Mouse (Mus musculus): ENCODE data around the gene Chn1.

Gene Chn1

DNA sequence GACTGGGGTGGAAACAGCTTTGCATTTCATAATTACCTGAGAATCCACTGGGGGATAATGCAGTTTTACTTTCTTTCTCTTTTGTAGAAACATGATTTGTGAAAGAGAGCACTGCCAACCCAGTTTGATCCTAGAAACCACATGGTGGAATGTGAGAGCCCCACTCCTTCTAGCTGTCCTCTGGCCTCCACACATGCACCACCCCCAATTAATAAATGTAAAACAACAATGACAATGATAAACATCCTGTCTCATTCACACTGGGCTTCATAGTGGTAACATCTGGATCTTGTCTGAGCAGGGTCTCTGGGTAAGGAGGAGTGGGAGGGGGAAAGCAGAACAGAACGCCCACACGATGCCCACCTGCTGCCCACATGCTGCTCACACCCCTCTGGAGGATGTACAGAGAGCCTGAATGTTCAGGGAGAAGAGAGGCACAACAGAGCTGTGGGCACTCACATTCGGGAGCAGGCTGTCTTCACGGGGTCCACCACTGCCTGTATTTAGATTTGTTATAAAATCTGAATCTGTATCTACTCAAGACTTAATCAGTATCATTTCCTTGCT is 156.6 kb downstream of the Chn1 start:
- no peak for DNase-seq

GRCm38 (mm10) chr2:73616434-73617057 is 158.6 kb downstream of the Chn1 start:
- DNase-seq = peak; percentile 63 to 84

DNA sequence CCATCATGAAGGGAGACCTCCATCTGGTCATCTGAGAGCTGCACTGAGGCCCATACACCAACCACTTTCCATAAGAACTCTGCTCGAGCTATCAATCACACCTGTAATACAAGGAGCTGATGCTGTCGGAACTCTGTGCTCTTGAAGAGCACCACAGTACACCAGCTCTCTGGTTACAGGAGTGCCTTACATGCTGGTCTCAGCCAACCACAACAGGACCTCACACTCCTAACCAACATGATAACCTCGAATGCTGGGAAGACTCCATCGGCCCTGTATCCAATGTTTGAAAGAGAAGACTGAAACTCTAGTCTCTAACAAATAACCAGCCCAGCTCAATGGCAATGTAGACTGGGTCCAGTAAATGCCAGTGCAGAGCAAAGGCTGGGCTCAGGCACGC is 159.7 kb downstream of the Chn1 start:
- no peak for DNase-seq

DNA sequence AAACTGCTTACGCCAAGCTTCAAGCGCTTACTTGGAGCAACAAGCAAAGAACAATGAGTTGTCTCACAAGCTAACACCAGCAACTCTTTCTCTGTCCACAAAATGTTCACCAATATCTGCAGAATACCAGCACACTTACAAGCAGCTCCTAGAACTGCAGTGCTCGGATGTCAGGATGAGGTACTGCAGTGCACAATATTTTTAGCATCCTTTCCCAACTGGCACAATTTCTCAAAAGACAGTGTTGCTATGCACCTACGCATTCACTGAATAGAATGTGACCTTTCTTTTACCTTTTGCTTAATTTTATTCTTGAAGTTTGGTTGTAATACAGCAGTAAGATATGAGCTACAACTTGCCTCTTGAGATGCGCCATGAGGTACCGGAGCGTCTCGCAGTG is 160.8 kb downstream of the Chn1 start:
- no peak for DNase-seq

GRCm38 (mm10) chr2:73612941-73613340 is 162.2 kb downstream of the Chn1 start:
- DNase-seq = no peak

- DNase-seq = no peak
These were observed 162.7 kb downstream of the Chn1 start for GRCm38 (mm10) chr2:73612367-73612914.

- no peak for DNase-seq
These were observed 163.3 kb downstream of the Chn1 start for GRCm38 (mm10) chr2:73611798-73612197.

DNA sequence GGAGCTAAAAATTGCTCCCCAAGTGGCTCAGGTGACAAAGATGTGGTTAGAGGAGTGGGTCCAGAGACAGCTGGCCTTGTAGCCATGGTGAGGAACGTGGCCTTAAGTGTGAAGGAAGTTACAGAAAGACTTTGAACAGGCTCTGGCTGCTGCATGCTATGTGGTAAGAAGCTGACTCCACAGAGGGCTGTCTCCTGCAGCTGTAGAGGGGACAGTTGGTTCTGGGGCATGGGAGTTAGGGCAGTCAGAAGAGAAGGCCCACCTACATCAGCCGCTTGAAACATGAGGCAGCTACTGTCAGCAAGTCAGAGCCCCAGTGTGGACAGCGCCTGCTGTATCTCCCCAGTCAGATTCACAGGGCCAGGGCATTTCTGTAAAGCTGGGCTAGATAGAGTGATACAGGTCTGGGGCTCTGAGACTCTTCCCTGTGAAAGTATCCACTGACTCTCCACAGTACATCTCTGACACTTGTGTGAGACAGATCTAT is 165.4 kb downstream of the Chn1 start:
- no peak for DNase-seq

DNA sequence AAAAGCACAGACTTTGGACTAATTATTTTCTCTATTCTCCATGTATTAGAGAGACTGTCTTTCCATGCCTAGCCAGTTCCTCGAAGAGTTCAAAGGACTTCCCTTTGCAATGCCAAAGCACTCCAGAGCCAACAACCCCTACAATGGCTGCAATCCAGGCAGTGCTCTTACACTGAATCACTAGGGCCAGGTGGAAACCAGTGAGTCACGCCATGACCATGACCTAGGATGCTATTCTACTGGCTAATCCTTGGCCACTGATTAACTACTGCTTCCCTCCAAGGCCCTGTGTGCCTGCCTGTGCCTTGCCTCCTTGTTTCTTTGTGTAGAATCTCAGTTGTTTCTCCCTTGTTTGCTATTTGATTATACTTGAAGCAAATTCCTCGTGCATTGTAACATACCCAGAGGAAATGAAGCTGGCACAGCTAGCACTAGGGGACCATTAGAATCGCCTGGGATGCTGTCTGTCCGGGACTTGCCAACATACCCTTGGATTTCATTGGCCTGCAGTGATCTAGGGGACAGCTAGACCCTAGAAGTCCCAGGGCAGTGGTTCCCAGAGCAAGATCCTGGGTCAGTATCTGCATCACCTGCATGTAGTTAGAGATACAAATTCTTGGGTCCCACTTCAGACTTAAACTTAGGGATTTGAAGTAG is 166.0 kb downstream of the Chn1 start:
- peak; percentile 70 to 90 for DNase-seq

DNA sequence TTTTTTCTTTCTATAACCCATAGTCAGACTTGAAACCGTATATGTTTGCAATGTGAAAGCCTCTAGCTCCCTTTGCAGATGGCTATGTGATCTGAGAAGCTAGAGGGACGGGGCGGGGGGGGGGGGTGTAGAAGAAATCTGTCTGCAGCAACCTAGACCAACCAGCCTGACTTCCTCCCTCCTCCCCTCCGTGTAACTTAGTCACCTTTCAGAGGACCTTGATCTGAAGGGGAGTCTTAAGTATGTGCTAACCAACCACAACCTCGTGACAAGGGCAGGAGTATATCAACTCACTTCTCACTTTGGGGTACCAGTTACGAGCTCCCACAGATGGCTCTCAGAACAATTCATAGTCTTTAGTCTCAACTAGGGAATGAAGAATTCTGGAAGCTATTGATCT is 166.8 kb downstream of the Chn1 start:
- DNase-seq = no peak

DNA sequence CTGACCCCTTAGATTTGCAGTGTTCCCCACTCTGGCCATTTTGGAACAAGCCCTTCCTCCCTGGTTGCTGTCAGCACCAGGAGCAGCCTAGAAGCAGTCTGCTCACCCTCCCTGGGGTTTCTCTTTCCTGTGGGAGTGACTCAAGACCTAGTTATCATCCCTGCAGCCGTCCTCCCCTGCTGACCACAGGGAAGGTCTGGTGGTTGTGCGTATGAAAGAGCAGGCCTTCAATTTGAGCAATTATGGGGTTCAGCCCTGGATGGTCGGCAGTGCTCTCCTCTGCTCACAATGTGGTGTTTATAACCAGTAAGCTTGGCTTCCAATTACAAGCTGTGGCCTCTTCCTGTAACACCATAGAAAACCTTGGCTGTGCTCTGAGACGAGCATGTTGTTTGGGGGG is 167.5 kb downstream of the Chn1 start:
- DNase-seq = no peak

- DNase-seq = no peak
These were observed 168.0 kb downstream of the Chn1 start for GRCm38 (mm10) chr2:73607146-73607545.

DNA sequence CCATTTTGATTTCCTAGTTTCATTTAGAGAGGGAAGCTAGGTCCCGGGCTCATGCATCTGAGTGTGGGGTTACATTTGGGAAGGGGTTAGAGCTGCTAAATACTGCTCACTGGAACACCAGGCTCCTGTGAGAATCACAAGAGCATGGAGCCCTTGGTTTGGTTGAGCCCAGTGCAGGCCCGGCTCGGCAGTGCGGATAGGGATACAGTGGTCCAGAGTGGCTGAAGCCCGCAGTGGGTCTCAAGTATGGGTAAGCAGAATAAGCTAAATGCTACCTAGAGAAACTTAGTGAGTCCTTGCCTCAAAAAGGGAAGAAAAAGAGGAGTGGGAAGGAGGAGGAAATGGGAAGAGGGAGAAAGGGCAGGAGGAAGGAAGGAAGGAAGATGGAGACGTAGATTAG is 168.5 kb downstream of the Chn1 start:
- DNase-seq = no peak

- peak; percentile 58 to 79 for DNase-seq
These were observed 170.1 kb downstream of the Chn1 start for GRCm38 (mm10) chr2:73605077-73605476.

- DNase-seq = no peak
These were observed 170.6 kb downstream of the Chn1 start for GRCm38 (mm10) chr2:73604579-73604978.

- no peak for DNase-seq
These were observed 174.5 kb downstream of the Chn1 start for GRCm38 (mm10) chr2:73600650-73601049.

- DNase-seq = no peak
These were observed 177.4 kb downstream of the Chn1 start for GRCm38 (mm10) chr2:73597772-73598171.

- DNase-seq = no peak
These were observed 178.4 kb downstream of the Chn1 start for GRCm38 (mm10) chr2:73596786-73597185.

- no peak for DNase-seq
These were observed 178.8 kb downstream of the Chn1 start for GRCm38 (mm10) chr2:73596326-73596725.

DNA sequence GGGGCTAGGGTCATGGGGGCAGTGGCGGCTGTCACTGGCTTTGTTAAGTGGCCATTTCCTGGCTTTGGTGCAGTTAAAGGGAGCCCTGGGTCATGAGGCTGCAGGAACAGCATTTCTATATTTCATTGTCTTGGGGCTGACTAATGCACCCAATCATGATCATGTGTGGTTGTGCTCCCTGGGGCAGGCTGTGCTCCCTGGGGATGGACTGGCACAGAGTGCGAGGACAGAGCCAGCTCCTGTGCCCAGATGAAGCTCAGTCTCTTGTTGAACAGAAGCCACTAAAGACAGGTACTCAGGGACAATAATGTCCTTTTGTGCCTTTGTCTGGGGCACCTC is 182.1 kb downstream of the Chn1 start:
- no peak for DNase-seq

DNA sequence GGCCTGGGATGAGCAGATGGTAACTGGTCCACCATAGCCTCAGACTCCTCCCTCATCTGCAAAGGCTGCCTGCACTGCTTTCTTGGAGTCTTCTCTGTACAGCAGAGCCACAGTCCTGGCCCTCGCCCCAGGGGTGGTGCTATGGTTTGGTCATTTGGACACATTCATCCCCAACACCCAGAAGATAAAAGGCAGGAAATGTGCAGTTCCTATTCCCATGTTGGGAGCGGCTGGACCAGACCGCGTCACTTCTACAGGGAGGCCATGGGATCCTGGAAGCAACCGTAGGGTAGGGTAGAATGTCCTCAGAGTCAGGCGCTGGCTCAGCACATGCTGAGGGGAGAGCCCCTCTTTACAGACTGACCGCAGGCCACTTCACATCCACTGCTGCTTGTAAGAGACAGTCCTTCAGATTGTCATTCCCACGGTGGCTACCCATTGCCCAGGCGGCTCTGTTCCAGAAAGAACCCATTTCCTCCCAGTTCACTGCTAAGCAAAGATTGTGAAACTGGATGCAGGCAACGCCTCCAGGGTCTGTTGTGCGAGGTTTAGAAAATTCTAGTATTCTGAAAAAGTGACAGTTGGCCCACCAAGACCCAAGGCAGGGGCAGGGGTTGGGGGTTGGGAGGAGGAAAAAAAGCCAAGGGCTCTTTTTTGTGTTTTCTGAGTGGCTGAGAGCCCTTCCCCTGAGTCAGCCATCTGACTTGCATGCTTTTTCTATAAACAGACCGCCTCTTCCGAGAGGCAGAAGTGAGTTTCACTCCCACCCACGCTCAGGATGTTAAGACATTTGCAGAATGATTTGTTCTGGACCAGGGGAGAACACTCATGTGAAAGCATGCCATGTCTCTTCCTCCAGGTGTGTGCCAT is 182.7 kb downstream of the Chn1 start:
- DNase-seq = peak; percentile 58 to 75

DNA sequence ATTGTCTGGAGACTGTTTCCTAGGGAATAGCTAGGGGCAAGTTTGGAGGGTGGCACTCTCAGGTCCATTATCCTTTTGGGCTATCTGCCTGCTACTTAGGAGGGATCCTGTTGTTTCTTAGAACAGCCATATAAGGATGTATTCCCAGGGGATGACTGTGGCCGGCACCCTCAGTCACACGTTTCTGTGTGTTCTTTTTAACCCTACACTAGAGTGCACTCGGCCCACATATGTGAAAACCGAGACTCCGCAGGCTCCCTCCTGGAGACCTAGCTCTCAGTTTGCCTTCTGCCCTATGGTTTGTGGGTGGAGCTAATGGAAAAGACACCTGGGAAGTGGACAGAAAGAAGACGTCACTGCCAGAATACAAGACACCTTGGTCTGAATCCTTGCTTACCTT is 183.9 kb downstream of the Chn1 start:
- DNase-seq = no peak

DNA sequence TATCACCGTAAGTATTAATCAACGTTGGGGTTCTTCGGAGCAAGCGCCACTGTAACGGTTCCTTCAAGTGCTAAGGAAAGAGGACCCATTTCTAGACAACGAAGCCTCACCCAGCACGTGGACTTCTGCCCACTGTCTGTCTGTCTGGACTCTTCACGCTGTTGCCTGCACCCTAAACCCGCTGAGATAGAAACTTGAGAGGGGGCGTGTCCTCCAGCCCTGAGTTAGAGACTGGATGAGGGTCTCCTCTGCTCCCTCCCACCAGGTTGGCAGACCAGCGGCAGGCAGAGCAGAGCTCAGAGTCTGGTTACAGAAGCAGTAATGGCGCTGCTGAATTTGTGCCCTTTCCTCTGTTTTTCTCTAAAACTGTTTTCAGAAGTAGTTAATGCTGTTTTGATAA is 185.0 kb downstream of the Chn1 start:
- DNase-seq = no peak
